Mouse (Mus musculus) G1E (cell line): ENCODE measurements around the gene Celf2. TPM values are rescaled to one million over a fixed set of nuclear protein-coding genes. Genes with fewer than 3 reads are reported as not detected.

ENCODE experiments used
- ATAC-seq: 2 replicates; pipeline ENCODE4 v1.8.0; 2016; ENCODE audit warnings: mild to moderate bottlenecking; ENCODE audit not compliant: insufficient number of reproducible peaks, poor library complexity, low FRiP score, severe bottlenecking; ENCODE audit errors: extremely low read depth
- DNase-seq: peaks from one replicate; pipeline ENCODE4 v3.0.0; 2012; ENCODE audit warnings: low spot score
- H3K27me3 ChIP-seq: 2 replicates; pipeline ENCODE4 v1.6.1; 2012; ENCODE audit warnings: mild to moderate bottlenecking, low read length, inconsistent platforms; ENCODE audit not compliant: insufficient read depth
- H3K36me3 ChIP-seq: replicated peaks from 2 replicates; pipeline ENCODE3; 2012; ENCODE audit warnings: mild to moderate bottlenecking, inconsistent platforms
- H3K4me1 ChIP-seq: 2 replicates; pipeline ENCODE4 v1.6.1; 2012; ENCODE audit warnings: low read depth, low read length, inconsistent platforms, mixed read lengths; ENCODE audit not compliant: insufficient read depth
- H3K4me3 ChIP-seq: 2 replicates; pipeline ENCODE4 v1.5.1; 2012; ENCODE audit warnings: low read depth, mild to moderate bottlenecking, inconsistent platforms, low read length, moderate library complexity, mixed read lengths
- H3K9me3 ChIP-seq: replicated peaks from 2 replicates; pipeline ENCODE4 v1.6.1; 2012; ENCODE audit warnings: inconsistent platforms
- CTCF ChIP-seq: IDR thresholded peaks from 2 replicates; pipeline ENCODE4 v1.5.1; 2012; ENCODE audit warnings: low read depth, low read length, inconsistent platforms, mixed read lengths
- GATA1 ChIP-seq: IDR thresholded peaks from 2 replicates; pipeline ENCODE4 v1.6.1; 2012; ENCODE audit warnings: borderline replicate concordance, low read length, inconsistent platforms, mixed read lengths
- GATA2 ChIP-seq: IDR thresholded peaks from 2 replicates; pipeline ENCODE4 v1.6.1; 2012; ENCODE audit warnings: low read depth, low read length, inconsistent platforms, borderline replicate concordance
- POLR2AphosphoS5 ChIP-seq: IDR thresholded peaks from 2 replicates; pipeline ENCODE4 v1.6.1; 2012; ENCODE audit warnings: low read depth, low read length, inconsistent platforms; ENCODE audit not compliant: insufficient replicate concordance
- TAL1 ChIP-seq: conservative IDR thresholded peaks from 2 replicates; pipeline ENCODE4 v1.6.1; 2012; ENCODE audit warnings: low read depth, low read length, inconsistent platforms, mixed read lengths
- polyA plus RNA-seq: library from polyadenylated mRNA; stranded (reverse); fragments of >175 nt; gene quantifications from 2 replicates; pipeline ENCODE4 v1.2.3, GENCODE M21; 2012
- total RNA-seq, 2 experiments: library from RNA; stranded (forward) in 1 of 2; stranded (reverse) in 1 of 2; fragments of 200-1000 nt in 1 of 2; fragments of >200 nt in 1 of 2; fragmentation: Nextera tagmentation in 1 of 2; gene quantifications; 2 replicates each; pipeline ENCODE4 v1.2.3; 2014 to 2017

The Celf2 gene
- total and polyA plus RNA-seq, 3 experiments = 0.86 to 45.1 (median 14.2) TPM

DNA sequence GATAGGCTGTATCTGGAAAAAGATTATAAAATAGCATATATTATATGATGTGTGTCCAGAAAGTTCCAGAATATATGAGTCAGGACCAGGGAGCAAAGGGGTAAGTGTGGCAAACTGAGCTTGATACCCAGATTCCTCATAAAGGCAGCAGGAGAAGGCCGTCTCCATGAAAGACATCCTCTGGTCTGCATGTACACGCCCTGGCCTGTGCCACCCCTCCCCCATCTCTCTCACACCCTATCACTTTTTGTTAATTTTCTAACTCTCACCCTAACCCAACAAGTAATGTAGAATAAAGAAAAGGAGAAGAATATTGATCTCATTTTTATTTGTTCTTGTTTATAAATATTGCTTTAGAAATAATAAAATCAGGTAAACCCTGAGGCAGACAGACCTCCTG lies 430.0 kb downstream of the Celf2 start:
- no peak for TF ChIP-seq GATA1
- TF ChIP-seq POLR2AphosphoS5 = no peak
- TF ChIP-seq GATA2 = no peak
- no peak for TF ChIP-seq TAL1
- TF ChIP-seq CTCF = no peak
- no peak overlapping the region for H3K4me3 ChIP-seq
- DNase-seq (no peak), ATAC-seq (no peak)
- no peaks in the 10 kb centered on the region for H3K4me1 ChIP-seq
- H3K36me3 ChIP-seq = no peaks in the 10 kb centered on the region
- H3K9me3 ChIP-seq = no peaks in the 10 kb centered on the region
- H3K27me3 ChIP-seq = no peaks in the 10 kb centered on the region; the same call in 1 of the 2 replicates

DNA sequence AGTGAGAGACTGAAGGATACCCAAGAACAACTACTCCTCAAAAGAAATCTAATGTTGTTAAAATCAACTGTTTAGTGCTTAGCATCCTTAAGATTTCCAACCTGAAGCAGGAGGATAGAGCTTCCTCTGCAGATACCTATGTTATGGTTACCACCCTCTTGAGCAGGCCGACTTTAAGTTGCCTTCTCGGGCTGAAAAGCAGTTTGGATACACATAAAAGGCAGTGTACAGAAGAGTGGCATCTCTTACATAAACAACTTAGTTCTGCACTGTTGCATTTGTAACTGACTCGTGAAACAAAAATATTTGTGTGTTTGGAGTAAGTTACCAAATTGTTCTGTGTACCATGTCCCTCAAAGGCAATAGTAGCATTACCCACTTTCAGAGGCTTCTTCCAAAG lies 435.6 kb downstream of the Celf2 start:
- H3K4me3 ChIP-seq = no peak overlapping the region
- ATAC-seq (no peak), DNase-seq (no peak)
- H3K4me1 ChIP-seq = no peaks in the 10 kb centered on the region
- TF ChIP-seq CTCF (no peak), GATA1 (no peak), GATA2 (no peak)
- H3K36me3 ChIP-seq = no peaks in the 10 kb centered on the region
- H3K9me3 ChIP-seq = no peaks in the 10 kb centered on the region
- no peaks in the 10 kb centered on the region for H3K27me3 ChIP-seq

DNA sequence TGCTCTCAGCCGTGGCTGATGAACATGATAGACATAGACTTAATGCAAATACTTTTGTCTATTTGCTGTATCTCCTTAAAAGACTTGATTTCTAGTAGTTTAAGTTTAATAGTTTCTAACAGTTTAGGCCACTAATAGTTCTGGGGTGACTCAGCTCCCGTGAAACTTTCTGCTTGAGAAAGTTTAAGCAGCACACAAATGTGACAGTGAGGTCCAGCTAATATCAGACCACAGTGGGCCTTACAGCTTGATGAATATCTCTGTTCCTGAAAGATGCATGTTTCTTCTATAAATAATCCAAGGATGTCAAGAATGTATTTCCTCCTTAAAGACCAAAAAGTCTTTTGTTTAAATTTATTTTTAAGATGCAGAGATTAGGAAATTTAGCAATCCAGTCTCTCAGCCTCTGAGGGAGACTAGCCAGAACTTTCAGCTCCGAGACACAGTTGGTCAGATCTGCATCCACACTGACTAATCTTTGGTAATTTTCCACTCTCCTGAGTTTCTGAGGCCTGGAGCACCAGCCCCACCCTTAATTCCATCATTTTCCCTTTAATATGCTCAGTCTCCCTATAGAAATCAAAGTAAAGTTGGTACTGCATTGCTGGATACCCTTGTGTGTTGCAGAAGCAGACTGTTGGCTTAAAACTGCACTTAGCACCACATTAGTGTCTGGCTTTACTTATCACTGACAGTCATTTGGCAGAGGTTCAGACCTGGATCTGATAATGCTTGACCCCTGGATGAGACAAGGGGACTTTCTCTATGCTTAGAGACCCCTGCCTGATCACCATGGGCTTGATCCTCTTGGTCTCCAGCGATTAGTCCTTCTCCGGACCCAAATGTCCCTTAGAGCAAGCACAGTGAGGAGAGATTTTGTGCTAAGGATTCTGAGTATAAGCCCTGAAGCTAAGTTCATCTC lies 436.8 kb downstream of the Celf2 start:
- DNase-seq = no peak
- Histone ChIP-seq H3K9me3 (no peaks in the 10 kb centered on the region), H3K36me3 (no peaks in the 10 kb centered on the region), H3K27me3 (no peaks in the 10 kb centered on the region), H3K4me3 (no peak overlapping the region), H3K4me1 (no peaks in the 10 kb centered on the region)
- ATAC-seq = no peak
- TF ChIP-seq GATA1 (no peak), TAL1 (no peak), CTCF (no peak), POLR2AphosphoS5 (no peak), GATA2 (no peak)

DNA sequence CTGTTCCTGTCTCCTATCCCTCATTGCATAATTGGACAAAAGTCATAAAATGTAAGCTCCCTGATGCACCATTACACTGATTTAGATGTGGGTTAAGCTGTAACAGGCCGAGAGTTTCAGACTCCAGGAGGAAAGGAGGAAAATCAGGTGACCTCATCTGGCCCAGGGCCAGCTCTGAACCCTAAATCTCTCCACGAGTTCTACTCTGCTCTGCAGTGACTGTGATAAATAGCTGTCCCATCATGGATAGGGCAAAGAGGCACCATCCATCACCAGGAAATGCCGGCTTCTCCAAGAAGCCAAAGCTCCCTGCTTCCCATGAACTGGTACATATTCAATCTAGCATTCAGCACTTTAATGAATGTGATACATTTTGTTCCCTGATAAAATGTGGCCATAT lies 439.9 kb downstream of the Celf2 start:
- DNase-seq (no peak), ATAC-seq (no peak)
- H3K4me1 ChIP-seq = no peaks in the 10 kb centered on the region
- TF ChIP-seq TAL1 (no peak), GATA2 (no peak), GATA1 (no peak), CTCF (no peak)
- no peaks in the 10 kb centered on the region for H3K36me3 ChIP-seq
- no peak overlapping the region for H3K4me3 ChIP-seq
- H3K27me3 ChIP-seq = no peaks in the 10 kb centered on the region
- H3K9me3 ChIP-seq = no peaks in the 10 kb centered on the region

DNA sequence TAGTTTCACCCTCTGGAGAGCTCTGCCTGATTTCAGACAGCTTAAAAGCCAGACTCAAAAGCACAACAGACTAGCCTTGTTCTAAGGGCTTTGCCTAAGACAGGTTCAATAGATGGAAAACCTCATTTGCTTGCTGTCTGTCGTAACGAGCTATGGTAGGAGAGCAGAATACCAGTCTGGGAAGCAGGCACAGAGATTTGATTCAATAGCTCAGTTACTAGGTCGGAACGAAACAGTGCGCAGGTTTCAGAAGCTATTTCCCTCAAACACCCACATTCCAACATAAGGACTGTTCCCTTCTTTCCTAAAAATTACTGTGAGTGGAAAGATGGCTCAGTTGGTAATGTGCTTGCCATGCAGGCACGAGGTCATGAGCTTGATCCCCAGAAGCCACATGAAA lies 441.1 kb downstream of the Celf2 start:
- 0 out of 2 replicates have a peak, but pooled peaks cover 4% of the 10 kb centered on the region for H3K27me3 ChIP-seq
- ATAC-seq (no peak), DNase-seq (no peak)
- no peaks in the 10 kb centered on the region for H3K36me3 ChIP-seq
- H3K4me3 ChIP-seq = no peak overlapping the region
- H3K4me1 ChIP-seq = no peaks in the 10 kb centered on the region
- no peaks in the 10 kb centered on the region for H3K9me3 ChIP-seq
- TF ChIP-seq CTCF (no peak), TAL1 (no peak), GATA2 (no peak), POLR2AphosphoS5 (no peak), GATA1 (no peak)

DNA sequence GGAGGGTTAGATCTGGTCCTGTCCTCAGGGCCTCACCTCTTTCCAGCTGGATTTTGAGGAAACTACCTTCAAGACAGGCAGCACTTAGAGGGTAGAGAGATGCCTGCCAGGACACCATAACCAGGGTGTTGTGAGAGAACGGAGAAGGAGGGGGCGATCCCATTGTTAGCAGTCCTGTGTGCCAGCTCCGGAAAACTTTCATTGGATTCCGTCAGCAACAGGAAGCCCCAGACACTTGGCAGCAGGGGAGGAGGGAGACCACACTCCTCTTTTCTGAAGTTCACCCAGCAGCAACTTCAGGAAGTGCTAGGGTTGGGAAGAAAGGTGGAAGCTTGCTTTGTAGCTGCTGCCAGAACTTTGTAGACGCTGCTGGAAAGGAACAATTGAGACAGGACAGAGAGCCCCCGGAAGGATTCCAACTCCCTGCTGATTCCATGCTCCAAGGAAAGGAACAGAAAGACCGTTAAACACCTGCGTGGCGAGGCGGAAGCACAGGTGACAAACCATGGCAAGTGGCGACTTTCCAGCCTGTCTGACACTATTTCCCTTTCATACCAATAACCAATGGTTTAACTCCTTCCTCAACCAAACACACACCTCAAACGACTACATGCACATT lies 445.7 kb downstream of the Celf2 start:
- H3K4me1 ChIP-seq = no peaks in the 10 kb centered on the region
- H3K36me3 ChIP-seq = no peaks in the 10 kb centered on the region
- 0 out of 2 replicates have a peak, but pooled peaks cover 4% of the 10 kb centered on the region for H3K27me3 ChIP-seq
- ATAC-seq = no peak
- no peak for TF ChIP-seq GATA1
- no peak for TF ChIP-seq POLR2AphosphoS5
- no peak for TF ChIP-seq CTCF
- TF ChIP-seq GATA2 = no peak
- TF ChIP-seq TAL1 = no peak
- no peak overlapping the region for H3K4me3 ChIP-seq
- no peaks in the 10 kb centered on the region for H3K9me3 ChIP-seq
- DNase-seq = no peak
